Mouse (Mus musculus) spleen, adult 10 weeks (tissue): Measurements from ENCODE around the gene Krtap20-2. TPM values are rescaled to one million over a fixed set of nuclear protein-coding genes. Genes with fewer than 3 reads are reported as not detected.

ENCODE experiments used
- polyA plus RNA-seq: library from polyadenylated mRNA; stranded (reverse); fragments of 350-450 nt; fragmentation: Illumina TruSeq; extraction: RNeasy Lipid Tissue Mini Kit (QIAGEN cat#74804); gene quantifications from one replicate; pipeline ENCODE4 v1.2.3, GENCODE M21; 2015; ENCODE audit warnings: low replicate concordance; ENCODE audit not compliant: insufficient read depth

Krtap20-2 gene
- polyA plus RNA-seq: not detected

DNA sequence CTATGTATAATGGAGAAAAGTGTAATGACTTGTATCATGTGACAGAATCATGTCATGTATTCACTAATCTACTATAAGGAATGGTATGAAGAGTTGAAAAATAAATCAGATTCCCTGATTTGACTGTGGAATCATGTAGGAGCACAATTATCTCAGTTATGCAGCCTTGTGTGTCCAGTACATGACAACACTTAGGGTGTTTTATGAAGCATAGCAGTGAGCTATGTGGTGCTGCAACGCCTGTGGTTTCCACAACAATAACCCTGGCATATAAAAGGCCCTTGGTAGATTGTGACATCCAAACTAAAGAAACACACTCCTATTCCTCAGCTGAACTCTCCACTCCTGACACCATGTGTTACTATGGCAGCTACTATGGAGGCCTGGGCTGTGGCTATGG lies at the start of gene Krtap20-2:
TSS of gene Krtap20-2 (plus strand) at position 301 of the 400 bp plus-strand sequence.

DNA sequence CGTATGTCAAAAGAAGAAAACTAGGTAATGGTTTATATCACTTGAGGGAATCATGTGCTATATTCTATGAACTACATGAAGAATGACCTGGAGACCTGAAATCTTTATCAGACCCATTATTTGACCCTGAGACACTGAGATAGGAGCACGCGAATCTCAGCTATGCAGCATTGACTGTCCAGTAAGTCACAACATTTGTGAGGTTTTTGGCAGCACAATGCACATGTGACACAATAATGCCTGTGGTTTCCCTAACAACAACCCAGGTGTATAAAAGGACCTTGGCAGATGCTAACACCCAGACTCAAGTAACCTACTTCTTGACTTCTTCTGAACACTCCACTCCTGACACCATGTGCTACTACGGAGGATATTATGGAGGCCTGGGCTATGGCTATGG lies 48.0 kb upstream of the Krtap20-2 start, which contains the start of gene Gm9789:
TSS of gene Gm9789 (plus strand) at position 301 of the 400 bp plus-strand sequence.

DNA sequence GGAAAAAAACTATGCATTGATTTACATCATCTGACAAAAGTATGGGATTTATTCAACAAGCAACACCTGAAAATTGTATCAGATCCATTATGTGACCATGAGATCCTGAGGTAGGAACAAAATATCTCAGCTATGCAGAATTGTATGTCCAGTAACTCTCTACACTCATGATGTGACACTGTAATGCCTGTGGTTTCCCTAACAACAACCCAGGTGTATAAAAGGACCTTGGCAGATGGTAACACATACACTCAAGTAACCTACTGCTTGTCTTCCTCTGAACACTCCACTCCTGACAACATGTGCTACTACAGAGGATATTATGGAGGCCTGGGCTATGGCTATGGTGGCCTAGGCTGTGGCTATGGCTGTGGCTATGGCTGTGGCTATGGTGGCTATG lies 36.5 kb upstream of the Krtap20-2 start, which contains the start of gene Gm7735:
TSS of gene Gm7735 (plus strand) at position 301 of the 400 bp plus-strand sequence.

DNA sequence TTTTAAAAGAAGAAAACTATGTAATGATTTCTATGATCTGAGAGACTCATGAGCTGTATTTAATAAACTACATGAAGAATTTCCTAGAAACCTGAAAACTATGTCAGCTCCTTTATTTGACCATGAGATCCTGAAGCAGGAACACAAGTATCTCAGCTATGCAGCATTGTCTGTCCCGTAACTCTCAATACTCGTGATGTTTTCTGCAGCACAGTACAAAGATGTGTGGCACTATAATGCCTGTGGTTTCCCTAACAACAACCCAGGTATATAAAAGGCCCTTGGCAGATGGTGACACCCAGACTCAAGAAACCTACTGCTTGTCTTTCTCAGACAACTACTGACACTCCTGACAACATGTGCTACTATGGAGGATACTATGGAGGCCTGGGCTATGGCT lies 31.2 kb upstream of the Krtap20-2 start, which contains the start of gene 1110057P08Rik:
TSS of gene 1110057P08Rik (plus strand) at position 301 of the 400 bp plus-strand sequence.

Other genes with a start within 250 kb of the Krtap20-2 start
- not detected for gene Krtap16-3, start 243.0 kb upstream of the Krtap20-2 start, polyA plus RNA-seq
- not detected for gene Krtap22-2, start 195.1 kb upstream of the Krtap20-2 start, polyA plus RNA-seq
- gene Gm10229, start 190.6 kb upstream of the Krtap20-2 start, polyA plus RNA-seq: not detected
- gene Krtap6-1, start 174.2 kb upstream of the Krtap20-2 start, polyA plus RNA-seq: not detected
- gene Gm10228, start 164.4 kb upstream of the Krtap20-2 start, polyA plus RNA-seq: not detected
- gene Krtap6-5, start 158.0 kb upstream of the Krtap20-2 start, polyA plus RNA-seq: not detected
- gene 1110025L11Rik, start 141.9 kb upstream of the Krtap20-2 start, polyA plus RNA-seq: not detected
- not detected for gene Krtap6-3, start 121.8 kb upstream of the Krtap20-2 start, polyA plus RNA-seq
- not detected for gene Gm6358, start 65.0 kb upstream of the Krtap20-2 start, polyA plus RNA-seq
- not detected for gene Gm10061, start 54.8 kb upstream of the Krtap20-2 start, polyA plus RNA-seq
- not detected for gene Gm9789, start 47.9 kb upstream of the Krtap20-2 start, polyA plus RNA-seq
- not detected for gene Gm7735, start 36.4 kb upstream of the Krtap20-2 start, polyA plus RNA-seq
- not detected for gene 1110057P08Rik, start 31.1 kb upstream of the Krtap20-2 start, polyA plus RNA-seq
- not detected for gene Krtap21-1, start 198.0 kb downstream of the Krtap20-2 start, polyA plus RNA-seq
- not detected for gene Krtap6-2, start 214.2 kb downstream of the Krtap20-2 start, polyA plus RNA-seq